Mouse (Mus musculus): ENCODE results near the gene Casp1. TPM values are rescaled to one million over a fixed set of nuclear protein-coding genes. Genes with fewer than 3 reads are reported as not detected.

The Casp1 gene
- polyA plus RNA-seq, 1 experiment from 2014 or later = 6.3 TPM

Other genes with a start within 250 kb of the Casp1 start
- gene Casp4, start 10.3 kb downstream of the Casp1 start, polyA plus RNA-seq (2015; fragmentation: Nextera tagmentation; extraction: Ambion mirVana) = 7.7 and 7.9 TPM in 2 replicates
- gene Casp12, start 46.9 kb downstream of the Casp1 start, polyA plus RNA-seq (2015; fragmentation: Nextera tagmentation; extraction: Ambion mirVana) = 6.9 and 7.5 TPM in 2 replicates